Mouse (Mus musculus): ENCODE measurements around the gene Efcab12. TPM values are rescaled to one million over a fixed set of nuclear protein-coding genes. Genes with fewer than 3 reads are reported as not detected.
A peak's percentile ranks its signal among the peaks of the same experiment; 100 is the strongest.
"Not testable (repeated sequence)": the region's sequence is repeated elsewhere in the genome, so short reads cannot be mapped to it uniquely, and the experiment has no call there.

Efcab12 gene
- polyA plus RNA-seq, 1 experiment from 2014 or later: 1.9 TPM

GRCm38 (mm10) chr6:115832152-115832850 is 5.9 kb downstream of the Efcab12 start:
- Histone ChIP-seq H3K4me3 (no peak overlapping the region), H3K27me3 (ENCODE audit: poor library complexity, severe bottlenecking) (no peaks in the 10 kb centered on the region), H3K36me3 (replicated peaks) (peaks cover 19% of the 10 kb centered on the region), H3K27ac (no peak overlapping the region), H3K9me3 (no peaks in the 10 kb centered on the region), H3K4me1 (peaks cover 1% of the 10 kb centered on the region; the same call in 1 of the 2 replicates)
- DNase-seq (ENCODE audit: extremely low spot score, low spot score): no peak
- WGBS: 87% methylated on average over 2 of the region's 2 CpGs

GRCm38 (mm10) chr6:115830779-115831601 is 7.2 kb downstream of the Efcab12 start:
- Histone ChIP-seq H3K4me1 (no peaks in the 10 kb centered on the region), H3K27ac (no peak overlapping the region), H3K36me3 (replicated peaks) (peaks cover 19% of the 10 kb centered on the region), H3K4me3 (no peak overlapping the region), H3K9me3 (no peaks in the 10 kb centered on the region), H3K27me3 (ENCODE audit: poor library complexity, severe bottlenecking) (no peaks in the 10 kb centered on the region)
- DNase-seq (ENCODE audit: extremely low spot score, low spot score): no peak
- 88% methylated on average over 6 of the region's 6 CpGs for WGBS

- peak overlapping the region; percentile 34 for H3K4me3 ChIP-seq
- not testable (repeated sequence) for H3K36me3 ChIP-seq (replicated peaks); H3K9me3 ChIP-seq; H3K4me1 ChIP-seq; H3K27me3 ChIP-seq (ENCODE audit: poor library complexity, severe bottlenecking)
- peak; percentile 77 for DNase-seq (ENCODE audit: extremely low spot score, low spot score)
- WGBS: 1% methylated on average over 5 of the region's 11 CpGs
- H3K27ac ChIP-seq: peak overlapping the region; percentile 63
Observed at GRCm38 (mm10) chr6:115823850-115824464, 14.3 kb downstream of the Efcab12 start.

GRCm38 (mm10) chr6:115821216-115821993 is 16.8 kb downstream of the Efcab12 start:
- H3K27ac ChIP-seq: no peak overlapping the region
- DNase-seq (ENCODE audit: extremely low spot score, low spot score): no peak
- H3K27me3 ChIP-seq (ENCODE audit: poor library complexity, severe bottlenecking): no peaks in the 10 kb centered on the region
- no peaks in the 10 kb centered on the region for H3K9me3 ChIP-seq
- H3K36me3 ChIP-seq (replicated peaks): no peaks in the 10 kb centered on the region
- 89% methylated on average over 8 of the region's 8 CpGs for WGBS
- H3K4me3 ChIP-seq: no peak overlapping the region
- H3K4me1 ChIP-seq: peaks cover 10% of the 10 kb centered on the region

GRCm38 (mm10) chr6:115818129-115818528 is 20.1 kb downstream of the Efcab12 start:
- no peaks in the 10 kb centered on the region for H3K9me3 ChIP-seq
- no peak for DNase-seq (ENCODE audit: extremely low spot score, low spot score)
- no peak overlapping the region for H3K4me3 ChIP-seq
- no peaks in the 10 kb centered on the region for H3K36me3 ChIP-seq (replicated peaks)
- WGBS: 84% methylated on average over 2 of the region's 2 CpGs
- H3K27ac ChIP-seq: no peak overlapping the region
- H3K27me3 ChIP-seq (ENCODE audit: poor library complexity, severe bottlenecking): no peaks in the 10 kb centered on the region
- peaks cover 11% of the 10 kb centered on the region for H3K4me1 ChIP-seq

- H3K27ac ChIP-seq: no peak overlapping the region
- H3K9me3 ChIP-seq: no peaks in the 10 kb centered on the region
- H3K4me1 ChIP-seq: peaks cover 10% of the 10 kb centered on the region
- H3K27me3 ChIP-seq (ENCODE audit: poor library complexity, severe bottlenecking): no peaks in the 10 kb centered on the region
- no peak overlapping the region for H3K4me3 ChIP-seq
- no peaks in the 10 kb centered on the region for H3K36me3 ChIP-seq (replicated peaks)
- 81% methylated on average over 4 of the region's 4 CpGs for WGBS
- DNase-seq (ENCODE audit: extremely low spot score, low spot score): no peak
Observed at GRCm38 (mm10) chr6:115815041-115815440, 23.2 kb downstream of the Efcab12 start.

GRCm38 (mm10) chr6:115814104-115814503 is 24.1 kb downstream of the Efcab12 start:
- peak; percentile 57 for DNase-seq (ENCODE audit: extremely low spot score, low spot score)
- H3K27me3 ChIP-seq (ENCODE audit: poor library complexity, severe bottlenecking): no peaks in the 10 kb centered on the region
- peaks cover 10% of the 10 kb centered on the region for H3K4me1 ChIP-seq
- no peak overlapping the region for H3K27ac ChIP-seq
- H3K9me3 ChIP-seq: no peaks in the 10 kb centered on the region
- WGBS: 29% methylated on average over 4 of the region's 4 CpGs
- no peaks in the 10 kb centered on the region for H3K36me3 ChIP-seq (replicated peaks)
- H3K4me3 ChIP-seq: no peak overlapping the region

GRCm38 (mm10) chr6:115811606-115812005 is 26.6 kb downstream of the Efcab12 start:
- Histone ChIP-seq H3K9me3 (no peaks in the 10 kb centered on the region), H3K27ac (no peak overlapping the region), H3K27me3 (ENCODE audit: poor library complexity, severe bottlenecking) (no peaks in the 10 kb centered on the region), H3K36me3 (replicated peaks) (peaks cover 12% of the 10 kb centered on the region), H3K4me3 (no peak overlapping the region), H3K4me1 (peaks cover 20% of the 10 kb centered on the region)
- WGBS: 79% methylated on average over 8 of the region's 8 CpGs
- DNase-seq (ENCODE audit: extremely low spot score, low spot score): no peak

GRCm38 (mm10) chr6:115808488-115809231 is 29.6 kb downstream of the Efcab12 start, which contains the start of gene Rpl32:
Rpl32 (minus strand) TSS chr6:115808747.
- DNase-seq (ENCODE audit: extremely low spot score, low spot score): peak; percentile 87
- peak within 1 kb of the TSS; percentile 100 for H3K27ac ChIP-seq
- H3K27me3 ChIP-seq (ENCODE audit: poor library complexity, severe bottlenecking): no peaks in the 10 kb centered on the region
- peak within 1 kb of the TSS; percentile 100 for H3K4me3 ChIP-seq
- peaks cover 41% of the 10 kb centered on the region for H3K36me3 ChIP-seq (replicated peaks)
- no peaks in the 10 kb centered on the region for H3K9me3 ChIP-seq
- WGBS: under 1% methylated on average over 46 of the region's 47 CpGs
- peaks cover 24% of the 10 kb centered on the region for H3K4me1 ChIP-seq

GRCm38 (mm10) chr6:115808196-115808487 is 30.1 kb downstream of the Efcab12 start:
- 0% methylated on average over 22 of the region's 22 CpGs for WGBS
- no peaks in the 10 kb centered on the region for H3K27me3 ChIP-seq (ENCODE audit: poor library complexity, severe bottlenecking)
- peaks cover 46% of the 10 kb centered on the region for H3K36me3 ChIP-seq (replicated peaks)
- no peaks in the 10 kb centered on the region for H3K9me3 ChIP-seq
- peaks cover 25% of the 10 kb centered on the region for H3K4me1 ChIP-seq
- DNase-seq (ENCODE audit: extremely low spot score, low spot score): no peak
- peak overlapping the region; percentile 100 for H3K4me3 ChIP-seq
- peak overlapping the region; percentile 100 for H3K27ac ChIP-seq

GRCm38 (mm10) chr6:115807464-115808195 is 30.6 kb downstream of the Efcab12 start:
- Histone ChIP-seq H3K36me3 (replicated peaks) (peaks cover 52% of the 10 kb centered on the region), H3K4me1 (peaks cover 25% of the 10 kb centered on the region), H3K27ac (peak overlapping the region; percentile 100), H3K4me3 (peak overlapping the region; percentile 100), H3K27me3 (ENCODE audit: poor library complexity, severe bottlenecking) (no peaks in the 10 kb centered on the region), H3K9me3 (no peaks in the 10 kb centered on the region)
- 4% methylated on average over 15 of the region's 15 CpGs for WGBS
- peak; percentile 26 for DNase-seq (ENCODE audit: extremely low spot score, low spot score)

Measured in forebrain, embryonic 10.5 days (tissue).